9 mouse cellular contexts compared by ENCODE assay signal in genomic region chr15:81272305-81273053, GRCm38 (mm10). TPM values are rescaled to one million over a fixed set of nuclear protein-coding genes. Genes with fewer than 3 reads are reported as not detected.
DNase-seq lines count a peak whose midpoint lies in the region; TF ChIP-seq lines count a peak whose summit lies in the region.
"Had no signal": no experiment of that assay in that cellular context is flagged by ENCODE, and none has a peak within 500 bp of the region (broad histone marks: within the 10 kb centered on the region; RNA-seq: fewer than 3 reads in every experiment).

No protein-coding gene starts in this region.

- no peak overlapping the region for H3K4me3 ChIP-seq in liver, adult 2 months (ENCODE audit: insufficient read depth, low read depth, low read length)
- H3K4me3 ChIP-seq in heart, adult 2 months: no peak overlapping the region

- no peak for TF ChIP-seq CTCF in liver, adult 2 months (IDR thresholded peaks at IDR 0.05; ENCODE audit: low read depth, low read length)
- TF ChIP-seq CTCF in heart, adult 2 months (IDR thresholded peaks at IDR 0.05): no peak

- intact Hi-C loops in heart, adult 2 months (cut with DNase I): no loop called here

- TF ChIP-seq EP300 in heart, adult 2 months (IDR thresholded peaks at IDR 0.05; ENCODE audit: insufficient read depth, low read depth, low read length): no peak

- H3K4me1 ChIP-seq in liver, adult 2 months (ENCODE audit: control insufficient read depth, insufficient read depth, low read length): peaks cover 7% of the 10 kb centered on the region
- no peaks in the 10 kb centered on the region; the same call in 1 of the 2 replicates for H3K4me1 ChIP-seq in heart, adult 2 months (ENCODE audit: control insufficient read depth, insufficient read depth, low read length)

- peak; percentile 74 for DNase-seq in liver, adult 2 months (ENCODE audit: extremely low read depth, low read depth, low spot score)
- no peak for DNase-seq in liver
- DNase-seq in cerebellum, adult 9-11 months: peak; percentile 83
- DNase-seq in heart, adult 2 months: peak; percentile 50 to 65
- DNase-seq in kidney, adult 8-10 months: peak; percentile 31 to 52
- peak; percentile 46 for DNase-seq in lung, postnatal 14 days
- DNase-seq in skeletal muscle tissue, adult 2 months (ENCODE audit: low read depth, low spot score): peak; percentile 78
- no peak for DNase-seq in thymus, postnatal 36 days

- no peaks in the 10 kb centered on the region for H3K36me3 ChIP-seq in liver, adult 2 months (ENCODE audit: control insufficient read depth, insufficient read depth, low read length)
- no peaks in the 10 kb centered on the region for H3K36me3 ChIP-seq in heart, adult 2 months (ENCODE audit: control insufficient read depth, insufficient read depth, low read length)

- no peak for TF ChIP-seq POLR2A in liver, adult 2 months (IDR thresholded peaks at IDR 0.05; ENCODE audit: extremely low read depth, insufficient read depth, low read length)
- no peak for TF ChIP-seq POLR2A in heart, adult 2 months (IDR thresholded peaks at IDR 0.05; ENCODE audit: insufficient read depth, low read depth, low read length)

- peak overlapping the region; percentile 45; the same call in 1 of the 2 replicates for H3K27ac ChIP-seq in liver, adult 2 months (replicated peaks; ENCODE audit: insufficient read depth, low read depth, low read length)
- H3K27ac ChIP-seq in heart, adult 2 months: no peak overlapping the region

- no peaks in the 10 kb centered on the region for H3K27me3 ChIP-seq in liver, adult 2 months (ENCODE audit: control insufficient read depth, insufficient read depth, low read length)
- no peaks in the 10 kb centered on the region for H3K27me3 ChIP-seq in heart, adult 2 months (ENCODE audit: control insufficient read depth, insufficient read depth, low read length)

- WGBS in liver, adult 2 months: 20% methylated on average over 13 of the region's 13 CpGs
- 18% methylated on average over 13 of the region's 13 CpGs for WGBS in heart, adult 2 months

- no peaks in the 10 kb centered on the region for H3K79me2 ChIP-seq in liver, adult 2 months (ENCODE audit: control insufficient read depth, insufficient read depth, low read length)
- no peaks in the 10 kb centered on the region for H3K79me2 ChIP-seq in heart, adult 2 months (replicated peaks; ENCODE audit: control insufficient read depth, insufficient read depth, low read length)

- H3K9ac ChIP-seq in liver, adult 2 months (ENCODE audit: low read depth, low read length): peak overlapping the region; percentile 42; the same call in 1 of the 2 replicates
- H3K9ac ChIP-seq in heart, adult 2 months (ENCODE audit: low read depth, low read length): no peak overlapping the region

RNA-seq across cellular contexts. Expression of gene Mchr1, which starts 37.2 kb away (rescaled TPM):
- not detected in 2 replicates for total RNA-seq in liver, adult 2 months (2014; rRNA removed)
- not detected in 2 replicates for polyA plus RNA-seq in liver, adult 2 months (2012; rRNA removed)
- total RNA-seq in heart, adult 2 months (2021): not detected
- not detected in 2 replicates for polyA plus RNA-seq in heart, adult 2 months (2012; rRNA removed)
- total RNA-seq: neutrophil, adult 5-6 weeks had no signal

Comparison
In these comparisons a context has a peak if more than half of its experiments do, and no peak if none do; other contexts are left out.
1. DNase-seq: peak in liver, adult 2 months (single experiment), cerebellum, adult 9-11 months (single experiment), heart, adult 2 months (2 of 2), kidney, adult 8-10 months (2 of 2), lung, postnatal 14 days (single experiment) and skeletal muscle tissue, adult 2 months (single experiment); none in liver (single experiment) and thymus, postnatal 36 days (0 of 2).